Mouse (Mus musculus) spleen, adult 2 months (tissue): ENCODE data around the gene Lrrd1. TPM values are rescaled to one million over a fixed set of nuclear protein-coding genes. Genes with fewer than 3 reads are reported as not detected.
"Not testable (repeated sequence)": the region's sequence is repeated elsewhere in the genome, so short reads cannot be mapped to it uniquely, and the experiment has no call there.

ENCODE experiments used
- DNase-seq, 2 experiments: peaks; one replicate each; pipeline versions ENCODE4 v3.0.0 to v3.0.0-alpha.2; 2012 to 2021; ENCODE audit warnings: low spot score in 2 of 2, low read depth in 1 of 2
- H3K27ac ChIP-seq: fragments of 200-500 bp; 2 replicates; pipeline ENCODE4 v1.5.1; 2012; ENCODE audit warnings: low read length, inconsistent platforms; ENCODE audit not compliant: insufficient read depth
- H3K27me3 ChIP-seq: fragments of 200-500 bp; 2 replicates; pipeline ENCODE4 v1.6.1; 2012; ENCODE audit warnings: mild to moderate bottlenecking, moderate library complexity, low read length, inconsistent platforms; ENCODE audit not compliant: control insufficient read depth, insufficient read depth
- H3K36me3 ChIP-seq: fragments of 200-500 bp; 2 replicates; pipeline ENCODE4 v1.6.1; 2012; ENCODE audit warnings: mild to moderate bottlenecking, low read length, inconsistent platforms; ENCODE audit not compliant: control insufficient read depth, insufficient read depth
- H3K4me1 ChIP-seq: fragments of 200-500 bp; 2 replicates; pipeline ENCODE4 v1.6.1; 2011; ENCODE audit warnings: inconsistent platforms; ENCODE audit not compliant: control insufficient read depth, insufficient read depth, insufficient read length
- H3K4me3 ChIP-seq: fragments of 200-500 bp; 2 replicates; pipeline ENCODE4 v1.5.1; 2011; ENCODE audit warnings: mild to moderate bottlenecking, inconsistent platforms; ENCODE audit not compliant: insufficient read depth, insufficient read length; ENCODE audit errors: extremely low read depth
- CTCF ChIP-seq: fragments of 200-500 bp; IDR thresholded peaks from 2 replicates; pipeline ENCODE4 v1.5.1; 2011; ENCODE audit warnings: mild to moderate bottlenecking, inconsistent platforms; ENCODE audit not compliant: insufficient read depth, insufficient read length, insufficient replicate concordance; ENCODE audit errors: extremely low read depth
- POLR2A ChIP-seq: fragments of 200-500 bp; IDR thresholded peaks from 2 replicates; pipeline ENCODE4 v1.6.1; 2011; ENCODE audit warnings: low read depth, low read length, inconsistent platforms
- WGBS: fragments of 180-500 bp; shearing (Covaris S2); methylation state at CpG from one replicate; pipeline ENCODE4 v1.1.7; 2018; 5-methylcytosine and 5-hydroxymethylcytosine counted together
- polyA plus RNA-seq: library from polyadenylated mRNA; depleted of rRNA; stranded (reverse); fragments of >200 nt; gene quantifications from 2 replicates; pipeline ENCODE4 v1.2.3, GENCODE M21; 2012; rRNA removed

The Lrrd1 gene
- 0.04 and 0.11 TPM in 2 replicates for polyA plus RNA-seq

GRCm38 (mm10) chr5:3845026-3845425 is at the start of gene Lrrd1:
Gene Lrrd1, plus strand, starts transcription at chr5:3845173.
- Histone ChIP-seq H3K27ac (no peak within 1 kb of the TSS), H3K36me3 (peaks cover 10% of the 10 kb centered on the region), H3K4me1 (no peaks in the 10 kb centered on the region), H3K4me3 (no peak within 1 kb of the TSS), H3K27me3 (no peaks in the 10 kb centered on the region)
- TF ChIP-seq POLR2A (no peak), CTCF (no peak)
- 37% methylated on average over 24 of the region's 24 CpGs for WGBS
- DNase-seq = no peak

GRCm38 (mm10) chr5:3797101-3797500 is 47.9 kb upstream of the Lrrd1 start:
- DNase-seq, H3K4me1 ChIP-seq, H3K36me3 ChIP-seq, H3K4me3 ChIP-seq, H3K27ac ChIP-seq, H3K27me3 ChIP-seq: not testable (repeated sequence)
- 94% methylated on average over 2 of the region's 2 CpGs for WGBS

GRCm38 (mm10) chr5:3798656-3799055 is 46.3 kb upstream of the Lrrd1 start:
- H3K4me3 ChIP-seq, H3K36me3 ChIP-seq, H3K27ac ChIP-seq, H3K4me1 ChIP-seq, H3K27me3 ChIP-seq, DNase-seq: not testable (repeated sequence)

GRCm38 (mm10) chr5:3800041-3800440 is 44.9 kb upstream of the Lrrd1 start:
- no peak overlapping the region for H3K27ac ChIP-seq
- H3K27me3 ChIP-seq = no peaks in the 10 kb centered on the region
- H3K4me3 ChIP-seq = no peak overlapping the region
- DNase-seq = no peak
- no peaks in the 10 kb centered on the region; the same call in 1 of the 2 replicates for H3K36me3 ChIP-seq
- peaks cover 2% of the 10 kb centered on the region for H3K4me1 ChIP-seq
- WGBS = 79% methylated on average over 1 of the region's 1 CpGs
- no peak for TF ChIP-seq CTCF
- TF ChIP-seq POLR2A = no peak

- H3K4me1 ChIP-seq = peaks cover 4% of the 10 kb centered on the region
- TF ChIP-seq POLR2A (no peak), CTCF (no peak)
- no peaks in the 10 kb centered on the region for H3K27me3 ChIP-seq
- H3K4me3 ChIP-seq = no peak overlapping the region
- H3K27ac ChIP-seq = no peak overlapping the region
- 36% methylated on average over 4 of the region's 4 CpGs for WGBS
- no peak for DNase-seq
- H3K36me3 ChIP-seq = no peaks in the 10 kb centered on the region
Observed at GRCm38 (mm10) chr5:3800881-3801280, 44.1 kb upstream of the Lrrd1 start.

GRCm38 (mm10) chr5:3801672-3802432 is 43.1 kb upstream of the Lrrd1 start:
- WGBS = 4% methylated on average over 18 of the region's 18 CpGs
- TF ChIP-seq CTCF = no peak
- no peak for TF ChIP-seq POLR2A
- Histone ChIP-seq H3K4me1 (peaks cover 4% of the 10 kb centered on the region), H3K4me3 (peak overlapping the region; percentile 95), H3K27ac (peak overlapping the region; percentile 93), H3K36me3 (no peaks in the 10 kb centered on the region), H3K27me3 (no peaks in the 10 kb centered on the region)
- no peak for DNase-seq

GRCm38 (mm10) chr5:3802433-3803291 is 42.3 kb upstream of the Lrrd1 start, which contains the start of the genes Ankib1 and Krit1:
Gene Ankib1, minus strand, starts transcription at chr5:3802925.
Gene Krit1, plus strand, starts transcription at chr5:3803184.
- peak within 1 kb of the TSS; percentile 93 for H3K27ac ChIP-seq
- peak; percentile 70 to 88 for DNase-seq
- 1% methylated on average over 79 of the region's 109 CpGs for WGBS
- H3K27me3 ChIP-seq = no peaks in the 10 kb centered on the region
- TF ChIP-seq CTCF (no peak), POLR2A (peak; percentile 59)
- H3K4me3 ChIP-seq = peak within 1 kb of the TSS; percentile 95
- H3K36me3 ChIP-seq = no peaks in the 10 kb centered on the region
- peaks cover 4% of the 10 kb centered on the region for H3K4me1 ChIP-seq
